In genomic region chr15:89477806-89478205, GRCm38 (mm10) we compare ENCODE assay signal across 1 mouse cellular context.
TF ChIP-seq lines count a peak whose summit lies in the region.

No protein-coding gene starts in this region.

TF ChIP-seq in CH12.LX, 34 proteins besides CTCF, POLR2A, EP300 and RAD21 (continued from another document):
- TF ChIP-seq SMC3 (IDR thresholded peaks at IDR 0.05; ENCODE audit: low read depth, low read length) (no peak), BHLHE40 (IDR thresholded peaks at IDR 0.05; ENCODE audit: low read depth, low read length) (peak; percentile 44; the same call in 1 of the 2 replicates)
